Mouse (Mus musculus): ENCODE results near the gene Gm45140.

GRCm38 (mm10) chr6:87762161-87762560 is 73.4 kb downstream of the Gm45140 start:
- TF ChIP-seq CTCF (IDR thresholded peaks at IDR 0.05) (no peak), EP300 (IDR thresholded peaks at IDR 0.05) (no peak)
